Mouse (Mus musculus): ENCODE data around the gene Ski. TPM values are rescaled to one million over a fixed set of nuclear protein-coding genes. Genes with fewer than 3 reads are reported as not detected.
"Not testable (repeated sequence)": the region's sequence is repeated elsewhere in the genome, so short reads cannot be mapped to it uniquely, and the experiment has no call there.

Ski gene
- polyA plus RNA-seq, 2 experiments = 2.4 to 4.5 TPM

DNA sequence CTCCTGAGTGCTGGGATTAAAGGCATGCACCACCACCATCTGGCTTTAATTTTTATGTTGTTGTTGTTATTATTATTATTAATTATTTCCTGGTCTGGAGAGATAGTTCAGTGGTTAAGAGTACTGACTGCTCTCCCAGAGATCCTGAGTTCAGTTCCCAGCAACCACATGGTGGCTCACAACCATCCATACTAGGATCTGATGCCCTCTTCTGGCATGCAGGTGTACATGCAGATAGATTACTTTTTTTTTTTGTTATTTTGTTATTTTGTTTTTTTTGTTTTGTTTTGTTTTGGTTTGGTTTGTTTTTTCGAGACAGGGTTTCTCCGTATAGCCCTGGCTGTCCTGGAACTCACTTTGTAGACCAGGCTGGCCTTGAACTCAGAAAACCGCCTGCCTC, 25.7 kb upstream of the Ski start:
- not testable (repeated sequence) for H3K9me3 ChIP-seq (ENCODE audit: control insufficient read depth, low read length); H3K27me3 ChIP-seq (ENCODE audit: control insufficient read depth, insufficient read depth, low read length); DNase-seq (ENCODE audit: low read depth in 3 of 3, low spot score in 3 of 3); H3K4me1 ChIP-seq (replicated peaks; ENCODE audit: control insufficient read depth in 2 of 2, insufficient read depth in 2 of 2, low read length in 1 of 2); H3K27ac ChIP-seq; H3K9ac ChIP-seq (replicated peaks); H3K36me3 ChIP-seq (replicated peaks; ENCODE audit: control insufficient read depth, insufficient read depth, low read depth); ATAC-seq (ENCODE audit: insufficient read depth); H3K4me3 ChIP-seq (ENCODE audit: insufficient read depth in 1 of 2, low read depth in 2 of 2, low read length in 2 of 2); H3K4me2 ChIP-seq (ENCODE audit: low read depth)
- WGBS (ENCODE audit: insufficient replicate concordance) = 69% methylated on average over 3 of the region's 3 CpGs
- peak; percentile 42 for TF ChIP-seq CTCF (IDR thresholded peaks at IDR 0.05; ENCODE audit: low read depth)

DNA sequence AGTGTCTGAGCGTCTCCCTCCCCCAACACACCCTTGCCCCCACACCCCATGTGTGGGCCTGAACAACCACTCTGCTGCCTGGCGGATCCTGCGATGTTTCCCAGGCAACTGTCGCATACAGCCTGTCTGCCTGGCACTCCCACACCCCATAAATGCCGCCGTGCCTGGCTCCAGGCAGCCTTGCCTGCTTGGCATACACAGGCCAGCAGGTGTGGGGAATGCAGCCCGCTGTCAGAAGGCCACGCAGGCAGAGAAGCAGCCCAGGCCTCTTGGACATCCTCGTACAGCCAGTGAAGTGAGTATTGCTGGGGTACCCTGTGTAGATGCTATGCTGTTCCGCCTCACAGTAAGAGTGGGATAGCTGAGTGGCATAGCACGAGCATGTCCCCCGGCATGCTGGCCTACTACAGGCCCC, 24.3 kb upstream of the Ski start:
- no peak overlapping the region for H3K4me3 ChIP-seq (ENCODE audit: insufficient read depth in 1 of 2, low read depth in 2 of 2, low read length in 2 of 2)
- no peak for TF ChIP-seq CTCF (IDR thresholded peaks at IDR 0.05; ENCODE audit: low read depth)
- no peak for TF ChIP-seq EP300 (IDR thresholded peaks at IDR 0.05; ENCODE audit: low read depth)
- ATAC-seq (ENCODE audit: insufficient read depth) = no peak
- no peaks in the 10 kb centered on the region for H3K27me3 ChIP-seq (ENCODE audit: control insufficient read depth, insufficient read depth, low read length)
- H3K4me2 ChIP-seq (ENCODE audit: low read depth) = no peak overlapping the region
- H3K4me1 ChIP-seq (replicated peaks; ENCODE audit: control insufficient read depth in 2 of 2, insufficient read depth in 2 of 2, low read length in 1 of 2) = peaks cover 0 to 10% of the 10 kb centered on the region in 2 experiments; a peak in 1 of 4 replicates
- 77% methylated on average over 12 of the region's 12 CpGs for WGBS (ENCODE audit: insufficient replicate concordance)
- H3K36me3 ChIP-seq (replicated peaks; ENCODE audit: control insufficient read depth, insufficient read depth, low read depth) = no peaks in the 10 kb centered on the region
- no peak overlapping the region for H3K27ac ChIP-seq
- DNase-seq (ENCODE audit: low read depth in 3 of 3, low spot score in 3 of 3) = no peak
- H3K9ac ChIP-seq (replicated peaks) = no peak overlapping the region
- H3K9me3 ChIP-seq (ENCODE audit: control insufficient read depth, low read length) = no peaks in the 10 kb centered on the region

- H3K9ac ChIP-seq (replicated peaks) = no peak overlapping the region
- WGBS (ENCODE audit: insufficient replicate concordance) = 42% methylated on average over 6 of the region's 6 CpGs
- peaks cover 0 to 10% of the 10 kb centered on the region in 2 experiments; a peak in 1 of 4 replicates for H3K4me1 ChIP-seq (replicated peaks; ENCODE audit: control insufficient read depth in 2 of 2, insufficient read depth in 2 of 2, low read length in 1 of 2)
- H3K4me2 ChIP-seq (ENCODE audit: low read depth) = no peak overlapping the region
- no peak for DNase-seq (ENCODE audit: low read depth in 3 of 3, low spot score in 3 of 3)
- TF ChIP-seq CTCF (IDR thresholded peaks at IDR 0.05; ENCODE audit: low read depth) (no peak), EP300 (IDR thresholded peaks at IDR 0.05; ENCODE audit: low read depth) (no peak)
- H3K27me3 ChIP-seq (ENCODE audit: control insufficient read depth, insufficient read depth, low read length) = no peaks in the 10 kb centered on the region
- no peaks in the 10 kb centered on the region for H3K9me3 ChIP-seq (ENCODE audit: control insufficient read depth, low read length)
- no peaks in the 10 kb centered on the region for H3K36me3 ChIP-seq (replicated peaks; ENCODE audit: control insufficient read depth, insufficient read depth, low read depth)
- no peak overlapping the region for H3K27ac ChIP-seq
- H3K4me3 ChIP-seq (ENCODE audit: insufficient read depth in 1 of 2, low read depth in 2 of 2, low read length in 2 of 2) = no peak overlapping the region
- no peak for ATAC-seq (ENCODE audit: insufficient read depth)
Measured at GRCm38 (mm10) chr4:155245770-155246492, 23.5 kb upstream of the Ski start.

DNA sequence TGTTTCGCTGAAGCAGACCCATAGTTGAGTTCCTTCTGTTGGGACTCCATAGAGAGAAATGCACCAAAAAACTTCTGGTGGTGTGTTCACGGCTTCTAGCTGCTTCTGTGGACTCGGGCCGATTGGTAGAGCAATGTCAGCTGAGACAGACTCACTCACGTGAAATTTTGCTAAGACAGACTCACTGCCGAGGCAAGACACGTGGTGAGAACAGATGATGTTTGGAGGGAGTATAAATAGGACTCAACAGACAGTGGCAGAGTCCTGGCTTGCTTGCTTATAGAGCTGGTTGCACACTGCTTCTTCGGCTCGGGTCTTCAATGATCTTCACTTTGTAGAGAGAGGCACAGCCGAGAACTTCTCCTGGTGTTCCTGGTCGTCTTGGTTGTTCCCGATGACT, 20.8 kb upstream of the Ski start:
- Histone ChIP-seq H3K36me3 (replicated peaks; ENCODE audit: control insufficient read depth, insufficient read depth, low read depth) (no peaks in the 10 kb centered on the region), H3K27ac (no peak overlapping the region), H3K4me1 (replicated peaks; ENCODE audit: control insufficient read depth in 2 of 2, insufficient read depth in 2 of 2, low read length in 1 of 2) (no peaks in the 10 kb centered on the region; a peak in 2 of 4 replicates), H3K4me2 (ENCODE audit: low read depth) (no peak overlapping the region), H3K9ac (replicated peaks) (no peak overlapping the region), H3K9me3 (ENCODE audit: control insufficient read depth, low read length) (no peaks in the 10 kb centered on the region), H3K4me3 (ENCODE audit: insufficient read depth in 1 of 2, low read depth in 2 of 2, low read length in 2 of 2) (no peak overlapping the region), H3K27me3 (ENCODE audit: control insufficient read depth, insufficient read depth, low read length) (no peaks in the 10 kb centered on the region)
- no peak for ATAC-seq (ENCODE audit: insufficient read depth)
- TF ChIP-seq EP300 (IDR thresholded peaks at IDR 0.05; ENCODE audit: low read depth) (no peak), CTCF (IDR thresholded peaks at IDR 0.05; ENCODE audit: low read depth) (no peak)
- no peak for DNase-seq (ENCODE audit: low read depth in 3 of 3, low spot score in 3 of 3)
- WGBS (ENCODE audit: insufficient replicate concordance) = 61% methylated on average over 12 of the region's 12 CpGs

DNA sequence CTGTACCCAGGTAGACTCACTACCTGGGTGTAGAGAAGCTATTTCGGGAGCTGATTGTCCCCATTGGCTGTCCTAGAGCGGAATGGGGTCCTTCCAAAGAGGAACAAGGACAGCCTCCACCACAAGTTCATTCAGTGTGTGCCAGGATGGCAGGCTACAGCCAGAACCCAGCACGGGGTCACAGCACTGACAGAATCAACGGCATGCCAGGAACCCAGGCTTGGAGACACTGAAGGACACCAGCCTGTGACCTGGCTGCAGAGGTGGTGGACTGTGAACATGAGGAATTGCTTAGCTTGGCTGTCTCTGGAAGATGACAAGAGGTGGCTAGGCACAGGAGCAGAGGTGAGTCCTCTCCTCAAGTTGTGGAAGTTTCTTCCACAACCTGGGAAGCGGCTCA, 19.9 kb upstream of the Ski start:
- H3K4me1 ChIP-seq (replicated peaks; ENCODE audit: control insufficient read depth in 2 of 2, insufficient read depth in 2 of 2, low read length in 1 of 2) = no peaks in the 10 kb centered on the region; a peak in 2 of 4 replicates
- no peak for ATAC-seq (ENCODE audit: insufficient read depth)
- 67% methylated on average over 5 of the region's 5 CpGs for WGBS (ENCODE audit: insufficient replicate concordance)
- H3K4me3 ChIP-seq (ENCODE audit: insufficient read depth in 1 of 2, low read depth in 2 of 2, low read length in 2 of 2) = no peak overlapping the region
- H3K36me3 ChIP-seq (replicated peaks; ENCODE audit: control insufficient read depth, insufficient read depth, low read depth) = no peaks in the 10 kb centered on the region
- TF ChIP-seq CTCF (IDR thresholded peaks at IDR 0.05; ENCODE audit: low read depth) (no peak), EP300 (IDR thresholded peaks at IDR 0.05; ENCODE audit: low read depth) (no peak)
- H3K27ac ChIP-seq = no peak overlapping the region
- no peak for DNase-seq (ENCODE audit: low read depth in 3 of 3, low spot score in 3 of 3)
- H3K9ac ChIP-seq (replicated peaks) = no peak overlapping the region
- no peak overlapping the region for H3K4me2 ChIP-seq (ENCODE audit: low read depth)
- no peaks in the 10 kb centered on the region for H3K9me3 ChIP-seq (ENCODE audit: control insufficient read depth, low read length)
- H3K27me3 ChIP-seq (ENCODE audit: control insufficient read depth, insufficient read depth, low read length) = no peaks in the 10 kb centered on the region

Data from liver, embryonic 14.5 days (tissue).